Comparison of ENCODE assay signal across 18 mouse cellular contexts in the genomic region with DNA sequence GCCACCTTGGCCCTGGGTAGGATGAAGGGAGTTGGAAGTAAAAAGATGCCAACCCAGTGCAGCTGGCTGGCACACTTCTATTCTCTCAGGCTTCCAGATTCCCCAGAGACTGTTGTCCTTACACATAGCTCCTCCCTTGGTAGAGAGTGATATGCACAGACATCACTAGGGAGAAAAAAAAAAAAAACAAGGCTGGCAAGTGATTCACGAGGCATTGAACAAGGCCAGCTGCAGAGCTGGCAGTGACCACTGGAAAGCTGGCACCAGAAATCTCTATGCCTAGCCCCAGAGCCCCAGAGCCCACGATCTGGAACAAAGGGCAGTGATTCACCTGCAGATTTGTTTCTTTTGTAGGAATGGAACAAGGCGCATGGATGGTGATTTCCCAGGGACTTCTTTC.
DNase-seq lines count a peak whose midpoint lies in the region; ATAC-seq lines count a peak whose summit lies in the region.
"Had no signal": no experiment of that assay in that cellular context is flagged by ENCODE, and none has a peak within 500 bp of the region (broad histone marks: within the 10 kb centered on the region; RNA-seq: fewer than 3 reads in every experiment).

No protein-coding gene starts in this region.

- intact Hi-C loops in left cerebral cortex, postnatal 4 days (cut with DNase I): no loop called here
- intact Hi-C loops in left cerebral cortex, postnatal 36 days (cut with DNase I): no loop called here
- intact Hi-C loops in heart, postnatal 36 days (cut with DNase I): no loop called here

- H3K4me2 ChIP-seq in embryonic facial prominence, embryonic 14.5 days (ENCODE audit: low read depth, low read length): no peak overlapping the region
- H3K4me2 ChIP-seq: embryonic facial prominence, embryonic 12.5 days; heart, embryonic 12.5 days; hindbrain, embryonic 14.5 days; intestine, embryonic 15.5 days; midbrain, embryonic 15.5 days had no signal

- H3K27me3 ChIP-seq in embryonic facial prominence, embryonic 14.5 days (replicated peaks; ENCODE audit: control insufficient read depth, insufficient read depth, low read length): no peaks in the 10 kb centered on the region; the same call in 1 of the 2 replicates
- H3K27me3 ChIP-seq in embryonic facial prominence, embryonic 10.5 days (replicated peaks; ENCODE audit: low read depth, poor library complexity, severe bottlenecking): peaks cover 81% of the 10 kb centered on the region
- H3K27me3 ChIP-seq: midbrain, embryonic 15.5 days had no signal

- WGBS in embryonic facial prominence, embryonic 14.5 days: 77% methylated on average over 3 of the region's 3 CpGs
- 81% methylated on average over 3 of the region's 3 CpGs for WGBS in embryonic facial prominence, embryonic 10.5 days

- H3K9ac ChIP-seq in embryonic facial prominence, embryonic 14.5 days (ENCODE audit: low read depth, low read length): no peak overlapping the region
- H3K9ac ChIP-seq: embryonic facial prominence, embryonic 12.5 days; heart, embryonic 12.5 days; hindbrain, embryonic 14.5 days; intestine, embryonic 15.5 days; midbrain, embryonic 15.5 days had no signal

- H3K4me1 ChIP-seq in embryonic facial prominence, embryonic 14.5 days (ENCODE audit: control insufficient read depth, insufficient read depth, low read length): no peaks in the 10 kb centered on the region
- no peaks in the 10 kb centered on the region for H3K4me1 ChIP-seq in embryonic facial prominence, embryonic 10.5 days
- H3K4me1 ChIP-seq: embryonic facial prominence, embryonic 12.5 days; heart, embryonic 12.5 days; intestine, embryonic 15.5 days; midbrain, embryonic 15.5 days had no signal

- no peaks in the 10 kb centered on the region for H3K36me3 ChIP-seq in embryonic facial prominence, embryonic 14.5 days (ENCODE audit: control insufficient read depth, insufficient read depth, low read length)
- H3K36me3 ChIP-seq in embryonic facial prominence, embryonic 10.5 days (replicated peaks): no peaks in the 10 kb centered on the region
- H3K36me3 ChIP-seq: embryonic facial prominence, embryonic 12.5 days; heart, embryonic 12.5 days; intestine, embryonic 15.5 days; midbrain, embryonic 15.5 days had no signal

- no peaks in the 10 kb centered on the region for H3K9me3 ChIP-seq in embryonic facial prominence, embryonic 14.5 days (ENCODE audit: control insufficient read depth, low read length)
- H3K9me3 ChIP-seq in embryonic facial prominence, embryonic 10.5 days: no peaks in the 10 kb centered on the region
- H3K9me3 ChIP-seq: embryonic facial prominence, embryonic 12.5 days; heart, embryonic 12.5 days; intestine, embryonic 15.5 days; midbrain, embryonic 15.5 days had no signal

- DNase-seq in embryonic facial prominence, embryonic 14.5 days (ENCODE audit: low spot score): peak; percentile 3
- DNase-seq in embryonic facial prominence, embryonic 10.5 days (ENCODE audit: low spot score): no peak
- DNase-seq in left cerebral cortex, postnatal 4 days: peak; percentile 39
- no peak for DNase-seq in left cerebral cortex, postnatal 36 days (ENCODE audit: low spot score in 2 of 2)
- peak; percentile 55 for DNase-seq in MN1 (ENCODE audit: low spot score)
- DNase-seq in brain, adult 2 months (ENCODE audit: low read depth, low spot score): peak; percentile 31
- DNase-seq in heart, postnatal 36 days: no peak
- DNase-seq: cerebellum, adult 2 months; heart, postnatal 14 days; kidney, adult 9 months; kidney, postnatal 36 days had no signal

- no peak overlapping the region for H3K27ac ChIP-seq in embryonic facial prominence, embryonic 14.5 days (replicated peaks; ENCODE audit: low read depth, low read length)
- H3K27ac ChIP-seq in embryonic facial prominence, embryonic 10.5 days (replicated peaks): no peak overlapping the region
- H3K27ac ChIP-seq: embryonic facial prominence, embryonic 12.5 days; hindbrain, embryonic 14.5 days; intestine, embryonic 15.5 days; midbrain, embryonic 15.5 days; stomach, postnatal 0 days had no signal

- ATAC-seq in embryonic facial prominence, embryonic 14.5 days (ENCODE audit: low read depth): no peak
- ATAC-seq: intestine, embryonic 15.5 days; lung, postnatal 0 days; midbrain, embryonic 15.5 days had no signal

- H3K4me3 ChIP-seq in embryonic facial prominence, embryonic 14.5 days (ENCODE audit: low read depth, low read length): no peak overlapping the region
- no peak overlapping the region for H3K4me3 ChIP-seq in embryonic facial prominence, embryonic 10.5 days
- H3K4me3 ChIP-seq: embryonic facial prominence, embryonic 12.5 days; heart, embryonic 12.5 days; intestine, embryonic 15.5 days; midbrain, embryonic 15.5 days had no signal

Comparison
In these comparisons a context has a peak if more than half of its experiments do, and no peak if none do; other contexts are left out.
1. DNase-seq: peak in embryonic facial prominence, embryonic 14.5 days (single experiment), left cerebral cortex, postnatal 4 days (single experiment), MN1 (single experiment) and brain, adult 2 months (single experiment); none in embryonic facial prominence, embryonic 10.5 days (single experiment), left cerebral cortex, postnatal 36 days (0 of 2) and heart, postnatal 36 days (0 of 2).